9 mouse cellular contexts compared by ENCODE assay signal in genomic region chr16:90384846-90385245, GRCm38 (mm10). TPM values are rescaled to one million over a fixed set of nuclear protein-coding genes. Genes with fewer than 3 reads are reported as not detected.
DNase-seq lines count a peak whose midpoint lies in the region; ATAC-seq and TF ChIP-seq lines count a peak whose summit lies in the region.
"Had no signal": no experiment of that assay in that cellular context is flagged by ENCODE, and none has a peak within 500 bp of the region (broad histone marks: within the 10 kb centered on the region; RNA-seq: fewer than 3 reads in every experiment).

No protein-coding gene starts in this region.

- no peak for DNase-seq in kidney, postnatal 0 days (ENCODE audit: low spot score)
- DNase-seq in kidney, postnatal 14 days, result no peak
- DNase-seq in gastrocnemius, postnatal 14 days, result no peak
- DNase-seq in cerebellum, adult 11 months, result no peak
- no peak for DNase-seq in left cerebral cortex, postnatal 25 days (ENCODE audit: low spot score in 2 of 2)

- TF ChIP-seq CTCF in kidney, postnatal 0 days (IDR thresholded peaks at IDR 0.05; ENCODE audit: low read depth), result no peak

- peaks cover 22% of the 10 kb centered on the region; the same call in 1 of the 2 replicates for H3K4me1 ChIP-seq in kidney, postnatal 0 days (replicated peaks; ENCODE audit: insufficient read depth, low read length)
- H3K4me1 ChIP-seq in forebrain, embryonic 13.5 days, result peaks cover 45% of the 10 kb centered on the region
- peaks cover 38% of the 10 kb centered on the region for H3K4me1 ChIP-seq in limb, embryonic 13.5 days
- peaks cover 22% of the 10 kb centered on the region for H3K4me1 ChIP-seq in neural tube, embryonic 14.5 days (ENCODE audit: control insufficient read depth, insufficient read depth, low read length)

- no peaks in the 10 kb centered on the region; the same call in 1 of the 2 replicates for H3K9me3 ChIP-seq in kidney, postnatal 0 days (replicated peaks; ENCODE audit: low read length)
- no peaks in the 10 kb centered on the region; the same call in 1 of the 2 replicates for H3K9me3 ChIP-seq in forebrain, embryonic 13.5 days (replicated peaks)
- H3K9me3 ChIP-seq in limb, embryonic 13.5 days, result no peaks in the 10 kb centered on the region
- H3K9me3 ChIP-seq in neural tube, embryonic 14.5 days (ENCODE audit: control insufficient read depth, low read length), result no peaks in the 10 kb centered on the region

- H3K27me3 ChIP-seq in kidney, postnatal 0 days (ENCODE audit: insufficient read depth, low read length), result no peaks in the 10 kb centered on the region
- H3K27me3 ChIP-seq in forebrain, embryonic 13.5 days, result no peaks in the 10 kb centered on the region
- peaks cover 18% of the 10 kb centered on the region for H3K27me3 ChIP-seq in limb, embryonic 13.5 days
- H3K27me3 ChIP-seq in neural tube, embryonic 14.5 days (ENCODE audit: control insufficient read depth, insufficient read depth, low read length), result no peaks in the 10 kb centered on the region

- no peaks in the 10 kb centered on the region for H3K36me3 ChIP-seq in kidney, postnatal 0 days (ENCODE audit: insufficient read depth, low read length)
- H3K36me3 ChIP-seq in forebrain, embryonic 13.5 days (ENCODE audit: poor library complexity, severe bottlenecking), result 0 out of 2 replicates have a peak, but pooled peaks cover 3% of the 10 kb centered on the region
- peaks cover 7% of the 10 kb centered on the region; the same call in 1 of the 2 replicates for H3K36me3 ChIP-seq in limb, embryonic 13.5 days
- no peaks in the 10 kb centered on the region for H3K36me3 ChIP-seq in neural tube, embryonic 14.5 days (ENCODE audit: control insufficient read depth, insufficient read depth, low read length)

- no peak overlapping the region for H3K27ac ChIP-seq in kidney, postnatal 0 days
- H3K27ac ChIP-seq in forebrain, embryonic 13.5 days, result peak overlapping the region; percentile 99; the same call in 1 of the 2 replicates
- 0 out of 2 replicates have a peak overlapping the region, but pooled peaks have one; percentile 98 for H3K27ac ChIP-seq in limb, embryonic 13.5 days
- H3K27ac ChIP-seq in neural tube, embryonic 14.5 days (ENCODE audit: low read depth, low read length), result no peak overlapping the region; the same call in 1 of the 2 replicates

- intact Hi-C loops in gastrocnemius, postnatal 14 days (cut with DNase I; ENCODE audit: low total_unique reads), result no loop called here
- intact Hi-C loops in left cerebral cortex, postnatal 25 days (cut with DNase I), result loop anchor here (5.0 kb wide), 1 partner anchor 112 kb away; no protein-coding TSS in a partner anchor

- ATAC-seq in kidney, postnatal 0 days (replicated peaks; ENCODE audit: low FRiP score, low read depth), result no peak
- no peak for ATAC-seq in forebrain, embryonic 13.5 days
- ATAC-seq in limb, embryonic 13.5 days (ENCODE audit: low FRiP score, low read depth), result no peak
- ATAC-seq in neural tube, embryonic 14.5 days (ENCODE audit: low read depth), result no peak

- H3K4me3 ChIP-seq in kidney, postnatal 0 days (replicated peaks; ENCODE audit: low read depth, low read length), result peak overlapping the region; percentile 84
- peak overlapping the region; percentile 93 for H3K4me3 ChIP-seq in forebrain, embryonic 13.5 days
- H3K4me3 ChIP-seq in limb, embryonic 13.5 days, result peak overlapping the region; percentile 91
- peak overlapping the region; percentile 91 for H3K4me3 ChIP-seq in neural tube, embryonic 14.5 days (ENCODE audit: low read depth, low read length)

- peak overlapping the region; percentile 85 for H3K4me2 ChIP-seq in kidney, postnatal 0 days (ENCODE audit: low read length)
- peak overlapping the region; percentile 93 for H3K4me2 ChIP-seq in forebrain, embryonic 13.5 days
- peak overlapping the region; percentile 93 for H3K4me2 ChIP-seq in limb, embryonic 13.5 days (replicated peaks)
- H3K4me2 ChIP-seq in neural tube, embryonic 14.5 days (ENCODE audit: low read depth, low read length), result peak overlapping the region; percentile 83

- 8% methylated on average over 12 of the region's 12 CpGs for WGBS in kidney, postnatal 0 days
- 2% methylated on average over 12 of the region's 12 CpGs for WGBS in forebrain, embryonic 13.5 days
- 2% methylated on average over 12 of the region's 12 CpGs for WGBS in limb, embryonic 13.5 days
- WGBS in neural tube, embryonic 14.5 days, result 2% methylated on average over 12 of the region's 12 CpGs

- H3K9ac ChIP-seq in kidney, postnatal 0 days (ENCODE audit: low read depth, low read length), result peak overlapping the region; percentile 86; the same call in 1 of the 2 replicates
- H3K9ac ChIP-seq in forebrain, embryonic 13.5 days, result peak overlapping the region; percentile 97
- H3K9ac ChIP-seq in limb, embryonic 13.5 days, result 0 out of 2 replicates have a peak overlapping the region, but pooled peaks have one; percentile 89
- peak overlapping the region; percentile 82 for H3K9ac ChIP-seq in neural tube, embryonic 14.5 days (replicated peaks; ENCODE audit: low read depth, low read length)

RNA-seq across cellular contexts. Expression of gene Hunk, which starts 1.0 kb away (rescaled TPM):
- 6.9 and 7.6 TPM in 2 replicates for polyA plus RNA-seq in kidney, postnatal 0 days (2015; fragmentation: Nextera tagmentation; extraction: Ambion mirVana)
- polyA plus RNA-seq in forebrain, embryonic 13.5 days (2015; fragmentation: Nextera tagmentation; extraction: Ambion mirVana), result 10.3 and 11.1 TPM in 2 replicates
- 16.5 and 17.9 TPM in 2 replicates for polyA plus RNA-seq in limb, embryonic 13.5 days (2015; fragmentation: Nextera tagmentation; extraction: Ambion mirVana)
- 7.4 and 8.0 TPM in 2 replicates for polyA plus RNA-seq in neural tube, embryonic 14.5 days (2014; fragmentation: Nextera tagmentation; extraction: Ambion mirVana)
- 1 to 10 TPM; 3.1 to 3.7 TPM for total RNA-seq in gastrocnemius, postnatal 14 days (2021)
- 10 to 100 TPM; 12.7 to 18.7 TPM for total RNA-seq in left cerebral cortex, postnatal 25 days (2021)
- total RNA-seq: MEL had no signal

Comparison
In these comparisons a context has a peak if more than half of its experiments do, and no peak if none do; other contexts are left out.
1. H3K27ac ChIP-seq: peak in forebrain, embryonic 13.5 days (single experiment) and limb, embryonic 13.5 days (single experiment); none in kidney, postnatal 0 days (single experiment) and neural tube, embryonic 14.5 days (single experiment).
2. Peak in every context shown above with its lines, with median percentiles within 50 percentile points of each other: H3K4me2 ChIP-seq, H3K4me3 ChIP-seq and H3K9ac ChIP-seq.